Mouse (Mus musculus) cerebellum, adult 9-10 months (tissue): Measurements from ENCODE around the gene Clic6.
A peak's percentile ranks its signal among the peaks of the same experiment; 100 is the strongest.

ENCODE experiments used
- DNase-seq: peaks from one replicate; pipeline ENCODE4 v3.0.0; 2022

Gene Clic6

GRCm38 (mm10) chr16:92535258-92535657 lies 49.7 kb downstream of the Clic6 start:
- DNase-seq = no peak

- no peak for DNase-seq
Measured at GRCm38 (mm10) chr16:92538356-92538755, 52.8 kb downstream of the Clic6 start.

GRCm38 (mm10) chr16:92544264-92544663 lies 58.7 kb downstream of the Clic6 start:
- peak; percentile 21 for DNase-seq

GRCm38 (mm10) chr16:92548651-92549050 lies 63.1 kb downstream of the Clic6 start:
- DNase-seq = no peak

GRCm38 (mm10) chr16:92551266-92552105 lies 66.0 kb downstream of the Clic6 start:
- no peak for DNase-seq

- no peak for DNase-seq
Measured at GRCm38 (mm10) chr16:92552106-92552382, 66.5 kb downstream of the Clic6 start.

GRCm38 (mm10) chr16:92552858-92553257 lies 67.3 kb downstream of the Clic6 start:
- no peak for DNase-seq

- no peak for DNase-seq
Measured at GRCm38 (mm10) chr16:92555051-92555450, 69.5 kb downstream of the Clic6 start.

GRCm38 (mm10) chr16:92565291-92565690 lies 79.8 kb downstream of the Clic6 start:
- no peak for DNase-seq

- DNase-seq = peak; percentile 87
Measured at GRCm38 (mm10) chr16:92565708-92566107, 80.2 kb downstream of the Clic6 start.

GRCm38 (mm10) chr16:92566146-92566545 lies 80.6 kb downstream of the Clic6 start:
- DNase-seq = no peak

GRCm38 (mm10) chr16:92571246-92571645 lies 85.7 kb downstream of the Clic6 start:
- no peak for DNase-seq

GRCm38 (mm10) chr16:92573193-92573592 lies 87.7 kb downstream of the Clic6 start:
- no peak for DNase-seq

- no peak for DNase-seq
Measured at GRCm38 (mm10) chr16:92575792-92576191, 90.3 kb downstream of the Clic6 start.

- DNase-seq = no peak
Measured at GRCm38 (mm10) chr16:92577381-92577780, 91.8 kb downstream of the Clic6 start.

GRCm38 (mm10) chr16:92578915-92579653 lies 93.5 kb downstream of the Clic6 start:
- no peak for DNase-seq

GRCm38 (mm10) chr16:92580981-92581380 lies 95.4 kb downstream of the Clic6 start:
- DNase-seq = no peak

GRCm38 (mm10) chr16:92581767-92582166 lies 96.2 kb downstream of the Clic6 start:
- no peak for DNase-seq

- no peak for DNase-seq
Measured at GRCm38 (mm10) chr16:92587836-92588235, 102.3 kb downstream of the Clic6 start.
